Mouse (Mus musculus) liver, embryonic 15.5 days (tissue): ENCODE data around the gene Tcap. TPM values are rescaled to one million over a fixed set of nuclear protein-coding genes. Genes with fewer than 3 reads are reported as not detected.

ENCODE experiments used
- ATAC-seq: fragments of 200-750 bp; cut with Nextera tagmentation; 2 replicates; pipeline ENCODE4 v1.8.0; 2017; ENCODE audit warnings: moderate number of reproducible peaks, mild to moderate bottlenecking, moderate library complexity; ENCODE audit not compliant: insufficient read depth
- H3K27ac ChIP-seq: fragments of 300-500 bp; sonication (generic); replicated peaks from 2 replicates; pipeline ENCODE4 v1.5.1; 2015; ENCODE audit warnings: mild to moderate bottlenecking, inconsistent platforms
- H3K27me3 ChIP-seq: fragments of 300-500 bp; sonication (generic); 2 replicates; pipeline ENCODE4 v1.6.1; 2015; ENCODE audit warnings: mild to moderate bottlenecking, inconsistent platforms
- H3K36me3 ChIP-seq: fragments of 300-500 bp; sonication (generic); replicated peaks from 2 replicates; pipeline ENCODE4 v1.6.1; 2015; ENCODE audit warnings: moderate library complexity, mild to moderate bottlenecking, inconsistent platforms
- H3K4me1 ChIP-seq: fragments of 300-500 bp; sonication (generic); replicated peaks from 2 replicates; pipeline ENCODE4 v1.6.1; 2015; ENCODE audit warnings: inconsistent platforms
- H3K4me2 ChIP-seq: fragments of 300-500 bp; sonication (generic); 2 replicates; pipeline ENCODE4 v1.6.1; 2015; ENCODE audit warnings: moderate library complexity, mild to moderate bottlenecking, inconsistent platforms
- H3K4me3 ChIP-seq: fragments of 300-500 bp; sonication (generic); replicated peaks from 2 replicates; pipeline ENCODE4 v1.5.1; 2015; ENCODE audit warnings: mild to moderate bottlenecking, inconsistent platforms
- H3K9ac ChIP-seq: fragments of 300-500 bp; sonication (generic); 2 replicates; pipeline ENCODE4 v1.6.1; 2015; ENCODE audit warnings: moderate library complexity, mild to moderate bottlenecking, inconsistent platforms
- H3K9me3 ChIP-seq: fragments of 300-500 bp; sonication (generic); replicated peaks from 2 replicates; pipeline ENCODE4 v1.6.1; 2016; ENCODE audit warnings: inconsistent platforms
- WGBS: fragments of 180-500 bp; shearing (Covaris S2); methylation state at CpG from one replicate; pipeline ENCODE4 v1.1.7; 2015; ENCODE audit warnings: mixed read lengths; ENCODE audit not compliant: insufficient replicate concordance; 5-methylcytosine and 5-hydroxymethylcytosine counted together
- polyA plus RNA-seq: library from polyadenylated mRNA; unstranded; fragments of >200 nt; fragmentation: Nextera tagmentation; extraction: Ambion mirVana; gene quantifications from 2 replicates; pipeline ENCODE4 v1.2.1, GENCODE M21; 2015

The Tcap gene
- polyA plus RNA-seq, 1 experiment from 2014 or later: 1.7 TPM

DNA sequence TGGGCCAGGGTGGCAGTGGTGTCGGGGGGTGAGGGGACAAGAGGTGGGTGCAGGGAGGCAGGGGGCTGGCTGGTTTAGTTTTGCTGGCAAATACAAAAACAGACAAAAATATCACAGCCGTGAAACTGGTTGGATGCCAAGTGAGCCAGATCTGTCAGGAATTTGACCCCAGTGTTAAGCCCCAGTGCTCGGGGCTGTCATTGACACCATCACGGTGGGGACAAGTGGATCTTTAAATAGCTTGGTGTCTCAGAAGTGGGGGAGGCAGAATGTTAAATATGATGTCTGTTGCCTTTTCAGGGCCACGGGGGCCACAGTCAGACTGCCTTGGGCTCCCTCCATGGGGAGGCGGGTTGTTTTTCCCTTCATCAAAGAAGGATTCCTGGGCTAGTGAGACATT is 10.7 kb downstream of the Tcap start:
- Histone ChIP-seq H3K27ac (peak overlapping the region; percentile 82), H3K9me3 (no peaks in the 10 kb centered on the region), H3K4me2 (0 out of 2 replicates have a peak overlapping the region, but pooled peaks have one; percentile 16), H3K27me3 (peaks cover 19% of the 10 kb centered on the region), H3K4me1 (peaks cover 40% of the 10 kb centered on the region), H3K9ac (no peak overlapping the region), H3K36me3 (no peaks in the 10 kb centered on the region), H3K4me3 (no peak overlapping the region)
- 63% methylated on average over 6 of the region's 6 CpGs for WGBS
- ATAC-seq: no peak

DNA sequence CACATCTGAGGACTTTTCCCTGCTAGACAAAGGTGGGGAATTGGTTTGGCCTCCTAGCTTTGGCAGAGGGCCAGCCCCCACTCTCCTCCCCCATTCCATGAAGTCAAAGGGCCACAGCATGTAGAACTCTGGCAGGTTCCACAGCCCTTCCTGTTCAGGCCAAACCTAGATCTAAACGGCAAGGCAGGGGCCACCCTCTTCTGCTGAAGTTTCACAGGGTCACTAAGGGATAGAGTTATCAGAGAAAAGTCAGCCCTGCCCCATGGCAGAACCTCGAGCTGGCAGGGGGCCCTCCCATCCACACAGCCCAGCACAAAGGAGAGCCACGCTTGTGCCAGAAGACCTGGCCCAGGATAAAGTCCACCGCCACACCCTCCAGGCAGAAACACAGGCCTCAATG is 11.4 kb downstream of the Tcap start:
- WGBS: 14% methylated on average over 4 of the region's 4 CpGs
- Histone ChIP-seq H3K4me2 (peak overlapping the region; percentile 16; the same call in 1 of the 2 replicates), H3K4me3 (no peak overlapping the region), H3K9me3 (no peaks in the 10 kb centered on the region), H3K9ac (no peak overlapping the region), H3K27me3 (peaks cover 14% of the 10 kb centered on the region), H3K4me1 (peaks cover 46% of the 10 kb centered on the region), H3K27ac (peak overlapping the region; percentile 82), H3K36me3 (no peaks in the 10 kb centered on the region)
- peak; percentile 45 for ATAC-seq

DNA sequence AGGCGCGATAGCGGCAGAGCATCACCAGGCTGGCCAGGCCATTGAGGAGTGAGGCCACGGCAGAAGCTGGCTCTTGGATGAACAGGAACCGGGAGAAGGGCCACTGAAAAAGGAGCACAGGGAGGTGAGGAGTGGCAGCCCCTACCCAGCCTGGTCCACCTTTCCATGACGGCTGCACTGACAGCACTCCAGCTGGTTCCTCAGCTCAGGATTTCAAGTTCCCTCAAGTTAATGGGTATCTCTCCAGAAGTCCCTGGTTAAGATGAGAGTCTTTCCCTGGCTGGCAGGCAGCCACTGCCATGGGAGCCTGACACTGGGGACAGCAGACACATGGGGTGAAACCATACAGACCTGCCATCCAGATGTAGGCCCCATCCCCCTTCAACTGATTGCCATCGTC is 14.3 kb downstream of the Tcap start:
- Histone ChIP-seq H3K36me3 (no peaks in the 10 kb centered on the region), H3K27me3 (peaks cover 2% of the 10 kb centered on the region; the same call in 1 of the 2 replicates), H3K27ac (no peak overlapping the region), H3K4me3 (no peak overlapping the region), H3K4me1 (peaks cover 40% of the 10 kb centered on the region), H3K4me2 (no peak overlapping the region), H3K9ac (no peak overlapping the region), H3K9me3 (no peaks in the 10 kb centered on the region)
- WGBS: 81% methylated on average over 7 of the region's 7 CpGs
- no peak for ATAC-seq

DNA sequence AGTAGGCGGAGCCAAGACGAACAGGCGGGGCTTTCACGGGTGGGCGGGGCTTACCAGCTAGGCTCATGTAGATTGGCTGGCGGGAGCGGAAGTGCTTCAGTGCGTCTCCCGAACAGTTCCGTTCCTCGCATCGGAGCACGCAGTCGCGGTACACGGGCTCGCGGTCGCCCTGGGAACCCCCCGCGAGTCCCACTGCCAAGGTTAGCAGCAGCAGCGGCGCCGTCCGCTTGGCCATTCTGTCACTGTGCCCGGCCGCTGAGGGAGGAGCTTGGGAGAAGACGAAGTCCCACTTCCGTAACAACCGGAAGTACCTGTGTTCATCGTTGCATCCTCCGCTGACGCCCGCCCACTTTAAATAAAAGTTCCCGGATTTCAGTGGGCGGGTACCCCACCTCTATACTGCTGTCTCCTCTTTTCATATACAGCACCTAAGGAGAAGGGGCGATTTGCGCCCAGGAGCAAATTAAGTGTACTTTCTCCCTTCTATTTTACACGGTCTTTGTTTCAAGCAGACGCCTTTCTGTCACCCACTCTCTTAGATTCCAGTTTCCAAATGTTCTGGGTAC is 16.6 kb downstream of the Tcap start, which contains the start of gene Pgap3:
TSS of gene Pgap3 (minus strand) at position 330 of the 566 bp plus-strand sequence.
- peak; percentile 82 for ATAC-seq
- peak within 1 kb of the TSS; percentile 75 for H3K4me3 ChIP-seq
- under 1% methylated on average over 40 of the region's 40 CpGs for WGBS

DNA sequence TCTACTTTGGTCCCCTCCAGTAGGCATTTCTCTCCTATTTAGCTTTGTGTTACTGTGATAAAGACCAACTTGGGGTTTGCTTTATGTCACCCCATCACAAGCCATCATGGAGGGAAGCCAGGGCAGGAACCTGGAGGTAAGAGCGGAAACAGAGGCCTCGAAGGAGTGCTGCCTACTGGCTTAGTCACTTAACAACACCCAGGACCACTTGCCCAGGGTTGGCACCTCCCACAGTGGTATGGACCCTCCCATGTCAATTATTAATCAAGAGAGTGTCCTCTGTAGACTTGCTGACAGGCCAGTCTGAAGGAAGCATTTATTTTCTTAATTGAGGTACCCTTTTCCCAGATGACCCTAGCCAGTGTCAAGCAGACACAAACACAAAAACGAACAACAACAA is 17.2 kb downstream of the Tcap start:
- no peaks in the 10 kb centered on the region for H3K36me3 ChIP-seq
- peak overlapping the region; percentile 75 for H3K4me3 ChIP-seq
- peaks cover 18% of the 10 kb centered on the region for H3K27me3 ChIP-seq
- ATAC-seq: no peak
- no peaks in the 10 kb centered on the region for H3K9me3 ChIP-seq
- H3K27ac ChIP-seq: 0 out of 2 replicates have a peak overlapping the region, but pooled peaks have one; percentile 89
- WGBS: 54% methylated on average over 3 of the region's 3 CpGs
- peak overlapping the region; percentile 81 for H3K4me2 ChIP-seq
- H3K9ac ChIP-seq: no peak overlapping the region
- peaks cover 13% of the 10 kb centered on the region; the same call in 1 of the 2 replicates for H3K4me1 ChIP-seq

More for the DNA sequence above, 16.6 kb downstream of the Tcap start, which contains the start of gene Pgap3:
- Histone ChIP-seq H3K9me3 (no peaks in the 10 kb centered on the region), H3K36me3 (no peaks in the 10 kb centered on the region), H3K27me3 (peaks cover 18% of the 10 kb centered on the region), H3K27ac (peak within 1 kb of the TSS; percentile 89), H3K4me1 (peaks cover 17% of the 10 kb centered on the region), H3K4me2 (peak within 1 kb of the TSS; percentile 81), H3K9ac (peak within 1 kb of the TSS; percentile 67)

DNA sequence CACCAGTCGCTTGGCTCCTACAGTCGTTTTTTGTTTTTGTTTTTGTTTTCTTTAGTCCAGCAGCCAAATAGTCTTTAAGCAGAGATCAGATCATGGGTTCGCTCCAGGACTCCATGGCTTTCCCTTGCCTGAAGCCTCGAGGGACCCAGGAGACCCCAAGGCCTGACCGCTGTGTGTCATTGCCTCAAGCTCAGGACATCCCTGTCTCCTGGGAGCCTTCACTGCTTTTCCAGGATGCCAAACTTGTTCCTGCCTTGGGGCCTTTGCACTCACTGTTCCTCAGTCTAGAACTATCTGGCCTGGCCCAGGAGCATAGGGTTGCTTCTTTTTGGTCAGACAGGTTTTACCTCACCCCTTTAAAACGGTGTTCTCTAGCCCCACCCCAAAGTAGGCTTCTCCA is 23.0 kb downstream of the Tcap start:
- peaks cover 7% of the 10 kb centered on the region; the same call in 1 of the 2 replicates for H3K4me1 ChIP-seq
- no peak overlapping the region for H3K9ac ChIP-seq
- peaks cover 53% of the 10 kb centered on the region for H3K27me3 ChIP-seq
- 56% methylated on average over 6 of the region's 6 CpGs for WGBS
- no peak overlapping the region for H3K27ac ChIP-seq
- H3K9me3 ChIP-seq: no peaks in the 10 kb centered on the region
- ATAC-seq: no peak
- no peak overlapping the region for H3K4me2 ChIP-seq
- H3K36me3 ChIP-seq: no peaks in the 10 kb centered on the region
- no peak overlapping the region for H3K4me3 ChIP-seq

DNA sequence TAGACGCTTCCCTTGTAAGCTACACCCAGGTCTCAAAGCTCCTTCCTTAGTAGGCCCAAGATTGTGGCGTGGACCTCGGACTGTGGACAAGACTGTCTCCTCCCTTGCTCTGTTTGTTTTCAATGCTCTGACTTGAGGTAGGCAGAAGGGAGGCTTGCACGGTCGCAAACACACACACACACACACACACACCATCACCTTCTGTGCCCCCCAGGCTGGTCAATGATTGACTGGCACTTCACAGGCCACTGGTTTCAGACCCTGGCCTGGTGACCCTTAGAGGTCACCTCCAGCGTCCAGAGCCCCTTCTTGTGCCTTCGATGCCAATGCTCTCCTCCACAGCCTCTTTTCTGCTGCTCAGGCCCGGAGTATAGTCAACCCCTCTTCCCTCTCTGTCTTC is 25.3 kb downstream of the Tcap start:
- 44% methylated on average over 8 of the region's 8 CpGs for WGBS
- H3K27me3 ChIP-seq: peaks cover 64% of the 10 kb centered on the region
- H3K27ac ChIP-seq: no peak overlapping the region
- peaks cover 13% of the 10 kb centered on the region; the same call in 1 of the 2 replicates for H3K4me1 ChIP-seq
- ATAC-seq: no peak
- no peaks in the 10 kb centered on the region for H3K9me3 ChIP-seq
- no peak overlapping the region for H3K9ac ChIP-seq
- H3K36me3 ChIP-seq: no peaks in the 10 kb centered on the region
- H3K4me3 ChIP-seq: no peak overlapping the region
- no peak overlapping the region for H3K4me2 ChIP-seq

DNA sequence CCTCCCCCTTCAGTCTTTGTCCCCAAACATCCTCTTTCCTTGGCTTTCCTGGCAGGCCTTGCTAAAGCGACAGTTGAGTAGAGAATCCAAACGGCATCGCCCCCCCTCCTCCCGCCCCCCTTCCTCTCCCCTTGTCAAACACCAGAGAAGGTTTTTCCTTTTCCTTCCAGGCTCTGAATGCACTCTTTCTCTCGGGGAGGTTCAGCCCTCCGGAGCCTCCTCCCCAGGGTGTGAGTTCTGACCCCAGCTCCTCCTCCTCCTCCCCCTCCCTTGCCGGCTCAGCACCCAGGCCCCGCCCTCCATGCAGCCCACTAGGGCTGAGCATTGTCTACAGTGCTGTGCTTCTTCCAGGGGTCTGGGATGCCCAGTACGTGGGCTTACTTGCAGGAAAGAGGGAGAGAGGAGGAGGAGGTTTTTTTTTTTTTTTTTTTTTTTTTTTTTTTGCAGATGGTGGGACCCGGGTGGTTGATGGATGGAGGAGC is 25.8 kb downstream of the Tcap start:
- Histone ChIP-seq H3K27ac (no peak overlapping the region), H3K4me1 (peaks cover 13% of the 10 kb centered on the region; the same call in 1 of the 2 replicates), H3K36me3 (no peaks in the 10 kb centered on the region), H3K27me3 (peaks cover 68% of the 10 kb centered on the region), H3K4me2 (no peak overlapping the region), H3K4me3 (no peak overlapping the region), H3K9ac (no peak overlapping the region), H3K9me3 (no peaks in the 10 kb centered on the region)
- 5% methylated on average over 10 of the region's 10 CpGs for WGBS
- no peak for ATAC-seq

DNA sequence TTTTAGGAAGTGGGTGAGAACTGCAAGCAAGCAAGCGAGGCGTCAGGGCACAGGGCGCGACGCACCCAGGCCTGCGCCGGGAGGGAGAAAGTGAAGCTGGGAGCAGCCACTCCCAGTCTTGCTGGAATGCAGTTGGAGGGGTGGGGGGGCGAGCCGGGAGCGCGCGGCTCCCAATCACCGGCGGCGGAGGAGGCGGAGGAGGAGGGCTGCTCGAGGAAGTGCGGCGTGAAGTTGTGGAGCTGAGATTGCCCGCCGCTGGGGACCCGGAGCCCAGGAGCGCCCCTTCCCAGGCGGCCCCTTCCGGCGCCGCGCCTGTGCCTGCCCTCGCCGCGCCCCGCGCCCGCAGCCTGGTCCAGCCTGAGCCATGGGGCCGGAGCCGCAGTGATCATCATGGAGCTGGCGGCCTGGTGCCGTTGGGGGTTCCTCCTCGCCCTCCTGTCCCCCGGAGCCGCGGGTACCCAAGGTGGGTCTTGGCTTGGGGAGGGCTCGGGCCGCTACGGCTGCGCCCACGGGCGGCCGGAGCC is 28.7 kb downstream of the Tcap start, which contains the start of gene Erbb2:
TSS of gene Erbb2 (plus strand) at position 198 of the 524 bp plus-strand sequence.
- H3K27me3 ChIP-seq: peaks cover 81% of the 10 kb centered on the region
- peak within 1 kb of the TSS; percentile 29; the same call in 1 of the 2 replicates for H3K27ac ChIP-seq
- peak within 1 kb of the TSS; percentile 30; the same call in 1 of the 2 replicates for H3K9ac ChIP-seq
- no peaks in the 10 kb centered on the region for H3K36me3 ChIP-seq
- peak; percentile 58 for ATAC-seq
- H3K9me3 ChIP-seq: no peaks in the 10 kb centered on the region
- peaks cover 13% of the 10 kb centered on the region; the same call in 1 of the 2 replicates for H3K4me1 ChIP-seq
- under 1% methylated on average over 46 of the region's 49 CpGs for WGBS
- peak within 1 kb of the TSS; percentile 58 for H3K4me3 ChIP-seq
- H3K4me2 ChIP-seq: peak within 1 kb of the TSS; percentile 63

DNA sequence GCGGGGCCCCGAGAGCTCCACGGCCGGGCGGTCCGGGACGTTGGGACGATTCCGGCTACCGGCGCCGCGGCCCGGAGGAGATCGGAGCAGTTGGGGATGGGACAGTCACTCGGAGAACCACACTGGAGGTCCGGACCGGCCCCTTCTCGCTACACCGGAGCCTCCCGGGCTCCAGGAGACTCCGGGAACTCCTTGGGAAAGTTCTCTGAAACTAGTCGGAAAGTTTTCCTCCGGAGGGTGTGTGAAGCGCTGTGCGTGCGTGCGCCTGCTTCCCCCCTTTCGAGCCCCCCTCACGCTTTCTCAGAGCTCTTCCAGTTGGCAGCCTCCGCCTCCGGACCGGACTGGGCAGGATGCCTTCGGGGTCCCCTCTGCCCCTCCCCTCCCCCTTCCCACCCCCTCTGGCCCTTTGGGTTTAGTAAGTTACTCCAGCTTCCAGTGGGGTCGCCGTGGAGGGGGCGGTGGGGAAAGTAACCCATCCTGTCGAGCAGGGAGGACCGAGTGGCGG is 29.2 kb downstream of the Tcap start:
- Histone ChIP-seq H3K9me3 (no peaks in the 10 kb centered on the region), H3K27ac (peak overlapping the region; percentile 29; the same call in 1 of the 2 replicates), H3K36me3 (no peaks in the 10 kb centered on the region), H3K4me3 (peak overlapping the region; percentile 58), H3K9ac (peak overlapping the region; percentile 30; the same call in 1 of the 2 replicates), H3K4me1 (peaks cover 13% of the 10 kb centered on the region; the same call in 1 of the 2 replicates), H3K27me3 (peaks cover 81% of the 10 kb centered on the region), H3K4me2 (peak overlapping the region; percentile 63)
- peak; percentile 22; the same call in 1 of the 2 replicates for ATAC-seq
- WGBS: under 1% methylated on average over 40 of the region's 40 CpGs

DNA sequence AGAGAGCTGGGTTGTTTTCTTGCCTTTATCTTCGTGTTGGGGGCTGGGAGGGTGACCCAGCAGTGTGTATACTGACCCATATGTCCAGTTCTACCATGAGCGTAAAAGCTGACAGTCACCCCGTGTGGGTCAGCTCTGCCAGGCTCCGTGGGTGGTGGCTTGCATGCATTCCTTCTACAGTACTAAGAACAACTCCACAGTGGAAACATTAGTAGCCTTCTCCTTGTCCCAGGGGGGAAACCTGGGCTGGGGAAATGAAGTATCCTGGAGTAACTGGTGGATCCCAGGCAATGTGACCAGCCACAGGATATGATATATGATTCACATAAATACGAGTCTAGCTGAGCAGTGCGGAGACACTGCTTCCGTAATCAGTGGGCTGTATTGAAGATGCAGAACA is 30.1 kb downstream of the Tcap start:
- Histone ChIP-seq H3K4me3 (no peak overlapping the region), H3K9me3 (no peaks in the 10 kb centered on the region), H3K27me3 (peaks cover 80% of the 10 kb centered on the region), H3K9ac (no peak overlapping the region), H3K4me1 (peaks cover 13% of the 10 kb centered on the region; the same call in 1 of the 2 replicates), H3K27ac (no peak overlapping the region), H3K36me3 (no peaks in the 10 kb centered on the region), H3K4me2 (peak overlapping the region; percentile 63)
- WGBS: 24% methylated on average over 7 of the region's 7 CpGs
- ATAC-seq: no peak
